Mouse (Mus musculus): Measurements from ENCODE around the gene 4930407I10Rik. TPM values are rescaled to one million over a fixed set of nuclear protein-coding genes. Genes with fewer than 3 reads are reported as not detected.

4930407I10Rik gene
- total and polyA plus RNA-seq, 3 experiments = 0.04 TPM; not detected in 2

DNA sequence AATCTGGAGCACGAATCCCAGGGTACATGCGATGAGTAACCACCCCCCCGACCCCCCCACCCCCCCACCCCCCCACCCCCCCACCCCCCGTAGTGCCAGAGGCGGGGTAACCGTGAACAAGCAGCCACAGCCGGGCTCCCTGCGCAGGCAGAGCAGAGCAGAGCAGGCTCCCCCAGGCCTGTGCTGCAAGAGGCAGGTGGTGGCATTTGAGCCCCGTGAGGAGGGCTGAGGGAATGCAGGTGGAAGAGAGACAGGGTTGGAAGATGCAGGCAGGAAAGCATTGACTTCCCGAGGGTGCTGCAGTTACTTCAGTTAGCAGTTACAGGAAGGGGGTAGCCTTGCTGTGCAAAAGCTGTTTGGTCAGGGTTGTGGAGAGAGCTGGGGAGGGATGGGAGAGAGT lies 28.3 kb downstream of the 4930407I10Rik start:
- H3K4me3 ChIP-seq (replicated peaks in 1 of 3; ENCODE audit: low read depth in 2 of 3, low read length in 2 of 3, poor library complexity in 1 of 3) = no peak overlapping the region
- TF ChIP-seq JUN (IDR thresholded peaks at IDR 0.05; ENCODE audit: insufficient read depth, low read depth, low read length) (no peak), MAZ (IDR thresholded peaks at IDR 0.05; ENCODE audit: low read depth, low read length) (no peak), CHD1 (IDR thresholded peaks at IDR 0.05; ENCODE audit: low read depth, low read length) (no peak)
- no peaks in the 10 kb centered on the region for H3K9me3 ChIP-seq (replicated peaks; ENCODE audit: low read length)
- peaks cover 45% of the 10 kb centered on the region for H3K27me3 ChIP-seq (replicated peaks)
- no peak for DNase-seq (ENCODE audit: extremely low read depth)
- no peaks in the 10 kb centered on the region for H3K36me3 ChIP-seq (replicated peaks in 1 of 2; ENCODE audit: control insufficient read depth in 1 of 2, insufficient read depth in 1 of 2, low read length in 1 of 2)
- H3K4me2 ChIP-seq (ENCODE audit: insufficient read depth, low read depth, poor library complexity, severe bottlenecking) = no peak overlapping the region
- no peaks in the 10 kb centered on the region; a peak in 1 of 4 replicates for H3K4me1 ChIP-seq (ENCODE audit: control insufficient read depth in 1 of 2, insufficient read depth in 2 of 2)
- in situ Hi-C loops (cut with MboI; ENCODE audit: low pct_ligation_motif_present, low pct_unique_long_range_greater_than_20kb, low sequenced_read_pairs) (no loop called here), dilution Hi-C loops (cut with MboI; ENCODE audit: extremely low pct_ligation_motif_present, extremely low pct_unique_long_range_greater_than_20kb, low sequenced_read_pairs) (no loop called here)
- H3K79me2 ChIP-seq (replicated peaks; ENCODE audit: control insufficient read depth, extremely low read depth, insufficient read depth, poor library complexity, severe bottlenecking) = no peaks in the 10 kb centered on the region
- no peak overlapping the region for H3K9ac ChIP-seq (ENCODE audit: insufficient read depth, low read depth)
- no peak overlapping the region for H3K27ac ChIP-seq (ENCODE audit: insufficient read depth, low read depth)

DNA sequence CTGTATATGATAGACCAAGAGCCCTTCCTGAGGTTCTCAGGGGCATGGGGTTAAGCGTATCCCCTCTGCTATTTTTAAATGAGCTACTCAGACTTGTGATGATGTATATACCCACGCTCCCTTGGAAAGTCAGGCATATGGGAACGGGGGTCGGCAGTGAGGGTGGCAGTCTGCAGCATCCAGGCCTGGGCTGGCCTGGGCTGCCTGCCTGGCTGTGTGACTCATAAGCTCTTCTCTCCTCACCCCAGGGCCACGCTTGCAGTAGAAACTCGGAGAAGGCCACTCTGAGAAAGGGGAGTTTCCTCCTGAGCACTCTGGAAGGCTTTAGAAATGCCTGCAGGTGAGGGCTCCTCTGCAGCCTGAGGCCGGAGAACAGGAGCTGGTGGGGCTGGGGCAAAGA lies 32.1 kb downstream of the 4930407I10Rik start:
- peaks cover 24% of the 10 kb centered on the region for H3K27me3 ChIP-seq (replicated peaks)
- H3K9me3 ChIP-seq (replicated peaks; ENCODE audit: low read length) = peaks cover 1% of the 10 kb centered on the region
- in situ Hi-C loops (cut with MboI; ENCODE audit: low pct_ligation_motif_present, low pct_unique_long_range_greater_than_20kb, low sequenced_read_pairs) = no loop called here
- H3K4me2 ChIP-seq (ENCODE audit: insufficient read depth, low read depth, poor library complexity, severe bottlenecking) = no peak overlapping the region
- no peak overlapping the region for H3K9ac ChIP-seq (ENCODE audit: insufficient read depth, low read depth)
- no peak for DNase-seq (ENCODE audit: extremely low read depth)
- no peak for TF ChIP-seq MYC (IDR thresholded peaks at IDR 0.05; ENCODE audit: low read depth, low read length)
- TF ChIP-seq NRF1 (IDR thresholded peaks at IDR 0.05; ENCODE audit: low read depth, low read length) = no peak
- no peak for TF ChIP-seq UBTF (IDR thresholded peaks at IDR 0.05; ENCODE audit: low read depth, low read length)
- TF ChIP-seq POLR2AphosphoS2 (IDR thresholded peaks at IDR 0.05; ENCODE audit: low read depth, low read length) = no peak
- TF ChIP-seq ZC3H11A (IDR thresholded peaks at IDR 0.05; ENCODE audit: low read depth, low read length) = no peak
- no peak for TF ChIP-seq KAT2A (IDR thresholded peaks at IDR 0.05; ENCODE audit: insufficient replicate concordance, low read length)
- TF ChIP-seq JUN (IDR thresholded peaks at IDR 0.05; ENCODE audit: insufficient read depth, low read depth, low read length) = no peak
- TF ChIP-seq TCF12 (IDR thresholded peaks at IDR 0.05; ENCODE audit: low read depth, low read length) = no peak
- no peaks in the 10 kb centered on the region; a peak in 1 of 4 replicates for H3K4me1 ChIP-seq (ENCODE audit: control insufficient read depth in 1 of 2, insufficient read depth in 2 of 2)
- dilution Hi-C loops (cut with MboI; ENCODE audit: extremely low pct_ligation_motif_present, extremely low pct_unique_long_range_greater_than_20kb, low sequenced_read_pairs) = no loop called here
- H3K4me3 ChIP-seq (replicated peaks in 1 of 3; ENCODE audit: low read depth in 2 of 3, low read length in 2 of 3, poor library complexity in 1 of 3) = no peak overlapping the region
- H3K79me2 ChIP-seq (replicated peaks; ENCODE audit: control insufficient read depth, extremely low read depth, insufficient read depth, poor library complexity, severe bottlenecking) = no peaks in the 10 kb centered on the region
- H3K27ac ChIP-seq (ENCODE audit: insufficient read depth, low read depth) = no peak overlapping the region
- H3K36me3 ChIP-seq (replicated peaks in 1 of 2; ENCODE audit: control insufficient read depth in 1 of 2, insufficient read depth in 1 of 2, low read length in 1 of 2) = no peaks in the 10 kb centered on the region

DNA sequence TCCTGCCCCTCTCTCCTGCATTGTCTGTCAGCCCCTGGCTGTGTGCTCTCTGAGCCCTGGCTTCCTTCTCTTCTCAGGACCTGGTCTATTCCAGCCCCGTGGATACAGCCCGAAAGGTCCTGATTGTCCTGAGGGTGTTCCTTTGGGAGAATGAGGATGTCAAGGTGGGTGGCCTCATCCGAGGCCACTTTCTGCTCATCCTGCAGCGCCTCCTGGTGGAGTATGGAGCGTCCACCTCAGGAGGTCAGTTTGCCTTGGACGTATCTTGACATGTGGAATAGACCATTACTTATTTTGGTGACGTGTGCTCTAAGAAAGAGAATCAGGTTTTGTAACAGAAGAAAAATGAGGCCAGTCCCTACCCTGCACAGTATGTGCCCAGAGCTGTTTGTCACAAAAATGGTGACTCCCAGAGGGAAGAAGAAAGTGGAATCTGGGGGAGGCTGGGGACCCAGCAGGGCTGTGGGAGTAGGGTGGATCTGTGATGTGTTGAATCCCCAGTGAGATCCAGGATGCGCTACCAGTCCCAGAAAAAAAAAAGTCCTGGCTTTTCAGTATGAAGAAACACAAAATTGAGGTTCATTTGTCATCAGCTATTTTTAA lies 48.1 kb downstream of the 4930407I10Rik start:
- H3K4me1 ChIP-seq (ENCODE audit: control insufficient read depth in 1 of 2, insufficient read depth in 2 of 2) = no peaks in the 10 kb centered on the region
- TF ChIP-seq JUN (IDR thresholded peaks at IDR 0.05; ENCODE audit: insufficient read depth, low read depth, low read length) = no peak
- TF ChIP-seq PAX5 (IDR thresholded peaks at IDR 0.05; ENCODE audit: low read length) = no peak
- TF ChIP-seq CTCF (conservative IDR thresholded peaks at IDR 0.05 in 1 of 2, IDR thresholded peaks at IDR 0.05 in 1 of 2; ENCODE audit: low read depth in 2 of 2, low read length in 2 of 2) = peak; percentile 48 to 82
- TF ChIP-seq MXI1 (IDR thresholded peaks at IDR 0.05; ENCODE audit: low read depth, low read length) = no peak
- peak; percentile 68 for TF ChIP-seq RAD21 (IDR thresholded peaks at IDR 0.05; ENCODE audit: low read depth, low read length)
- TF ChIP-seq CHD1 (IDR thresholded peaks at IDR 0.05; ENCODE audit: low read depth, low read length) = no peak
- no peak for TF ChIP-seq RCOR1 (conservative IDR thresholded peaks at IDR 0.05; ENCODE audit: low read depth, low read length)
- 0 out of 2 replicates have a peak, but pooled peaks have one; percentile 16 for TF ChIP-seq MEF2A (IDR thresholded peaks at IDR 0.05; ENCODE audit: borderline replicate concordance, low read depth, low read length)
- TF ChIP-seq SIN3A (IDR thresholded peaks at IDR 0.05; ENCODE audit: low read length) = no peak
- peak; percentile 74 for TF ChIP-seq SMC3 (IDR thresholded peaks at IDR 0.05; ENCODE audit: low read depth, low read length)
- TF ChIP-seq JUND (conservative IDR thresholded peaks at IDR 0.05; ENCODE audit: low read depth, low read length) = no peak
- H3K36me3 ChIP-seq (replicated peaks in 1 of 2; ENCODE audit: control insufficient read depth in 1 of 2, insufficient read depth in 1 of 2, low read length in 1 of 2) = no peaks in the 10 kb centered on the region
- H3K27ac ChIP-seq (ENCODE audit: insufficient read depth, low read depth) = no peak overlapping the region
- in situ Hi-C loops (cut with MboI; ENCODE audit: low pct_ligation_motif_present, low pct_unique_long_range_greater_than_20kb, low sequenced_read_pairs) (loop anchor here (5.0 kb wide), 1 partner anchor 45 kb away; no protein-coding TSS in a partner anchor), dilution Hi-C loops (cut with MboI; ENCODE audit: extremely low pct_ligation_motif_present, extremely low pct_unique_long_range_greater_than_20kb, low sequenced_read_pairs) (no loop called here)
- no peak overlapping the region for H3K4me2 ChIP-seq (ENCODE audit: insufficient read depth, low read depth, poor library complexity, severe bottlenecking)
- H3K9me3 ChIP-seq (replicated peaks; ENCODE audit: low read length) = no peaks in the 10 kb centered on the region
- H3K27me3 ChIP-seq (replicated peaks) = peaks cover 16% of the 10 kb centered on the region
- H3K9ac ChIP-seq (ENCODE audit: insufficient read depth, low read depth) = no peak overlapping the region
- H3K4me3 ChIP-seq (replicated peaks in 1 of 3; ENCODE audit: low read depth in 2 of 3, low read length in 2 of 3, poor library complexity in 1 of 3) = no peak overlapping the region
- no peaks in the 10 kb centered on the region for H3K79me2 ChIP-seq (replicated peaks; ENCODE audit: control insufficient read depth, extremely low read depth, insufficient read depth, poor library complexity, severe bottlenecking)
- no peak for DNase-seq (ENCODE audit: extremely low read depth)

Data from CH12.LX (cell line).